Mouse (Mus musculus) C2C12 (cell line): ENCODE measurements around the gene C2cd5. TPM values are rescaled to one million over a fixed set of nuclear protein-coding genes. Genes with fewer than 3 reads are reported as not detected.

Experiments
- H3K27me3 ChIP-seq: one replicate; pipeline ENCODE4 v1.6.1; 2011; ENCODE audit not compliant: control insufficient read depth, insufficient read depth, insufficient read length
- H3K36me3 ChIP-seq: one replicate; pipeline ENCODE4 v1.6.1; 2011; ENCODE audit not compliant: control insufficient read depth, insufficient read depth
- H3K4me3 ChIP-seq: one replicate; pipeline ENCODE4 v1.5.1; 2011; ENCODE audit warnings: mild to moderate bottlenecking, control low read depth; ENCODE audit not compliant: poor library complexity, insufficient read depth, severe bottlenecking
- H3K79me2 ChIP-seq: one replicate; pipeline ENCODE4 v1.6.1; 2011; ENCODE audit not compliant: control insufficient read depth, insufficient read depth
- H3K79me3 ChIP-seq: one replicate; pipeline ENCODE4 v1.6.1; 2011; ENCODE audit warnings: low read depth, control low read depth
- H3ac ChIP-seq: one replicate; pipeline ENCODE3; 2011; ENCODE audit warnings: low read depth; ENCODE audit not compliant: control insufficient read depth, insufficient read length
- CEBPB ChIP-seq: IDR thresholded peaks from one replicate; pipeline ENCODE4 v1.6.1; 2011; ENCODE audit warnings: low read depth, mild to moderate bottlenecking, control low read depth, moderate library complexity
- CTCF ChIP-seq: IDR thresholded peaks from one replicate; pipeline ENCODE4 v1.5.1; 2011; ENCODE audit not compliant: control insufficient read depth, insufficient read depth, insufficient read length
- FOSL1 ChIP-seq: IDR thresholded peaks from one replicate; pipeline ENCODE4 v1.8.0; 2011; ENCODE audit warnings: mild to moderate bottlenecking, low read length; ENCODE audit not compliant: poor library complexity, insufficient read depth, severe bottlenecking
- MAX ChIP-seq: IDR thresholded peaks from one replicate; pipeline ENCODE4 v1.6.1; 2011; ENCODE audit warnings: mild to moderate bottlenecking, control low read depth
- MYOD1 ChIP-seq: IDR thresholded peaks from one replicate; pipeline ENCODE4 v1.6.1; 2011; ENCODE audit warnings: low read depth; ENCODE audit not compliant: control insufficient read depth, insufficient read length
- MYOG ChIP-seq: IDR thresholded peaks from one replicate; pipeline ENCODE4 v1.6.1; 2011; ENCODE audit not compliant: control insufficient read depth, insufficient read length; ENCODE audit errors: extremely low read depth
- USF1 ChIP-seq: IDR thresholded peaks from one replicate; pipeline ENCODE4 v1.6.1; 2011; ENCODE audit warnings: low read depth, mild to moderate bottlenecking, control low read depth, moderate library complexity
- polyA plus RNA-seq: library from polyadenylated mRNA; unstranded; fragments of >200 nt; fragmentation: generic; extraction: Trizol; gene quantifications from one replicate; pipeline ENCODE4 v1.2.1, GENCODE M21; 2012; ENCODE audit warnings: missing spikeins

The C2cd5 gene
- polyA plus RNA-seq, 1 experiment, result 4.8 TPM

- H3K27me3 ChIP-seq, result no peaks in the 10 kb centered on the region
- no peak overlapping the region for H3ac ChIP-seq
- no peaks in the 10 kb centered on the region for H3K79me2 ChIP-seq
- H3K4me3 ChIP-seq, result no peak overlapping the region
- no peaks in the 10 kb centered on the region for H3K79me3 ChIP-seq
- no peaks in the 10 kb centered on the region for H3K36me3 ChIP-seq
- TF ChIP-seq MYOG, result no peak
- TF ChIP-seq MAX, result no peak
- no peak for TF ChIP-seq MYOD1
- no peak for TF ChIP-seq CTCF
- no peak for TF ChIP-seq CEBPB
- TF ChIP-seq FOSL1, result no peak
- TF ChIP-seq USF1, result no peak
Measured at GRCm38 (mm10) chr6:143115505-143115904, 15.6 kb upstream of the C2cd5 start.

GRCm38 (mm10) chr6:143115011-143115445, 15.1 kb upstream of the C2cd5 start:
- H3K79me2 ChIP-seq, result no peaks in the 10 kb centered on the region
- H3K79me3 ChIP-seq, result no peaks in the 10 kb centered on the region
- no peaks in the 10 kb centered on the region for H3K36me3 ChIP-seq
- TF ChIP-seq MYOD1, result no peak
- TF ChIP-seq FOSL1, result no peak
- no peak for TF ChIP-seq MYOG
- TF ChIP-seq USF1, result no peak
- no peak for TF ChIP-seq CEBPB
- TF ChIP-seq MAX, result no peak
- no peak for TF ChIP-seq CTCF
- no peak overlapping the region for H3K4me3 ChIP-seq
- no peaks in the 10 kb centered on the region for H3K27me3 ChIP-seq
- no peak overlapping the region for H3ac ChIP-seq

- no peaks in the 10 kb centered on the region for H3K27me3 ChIP-seq
- H3ac ChIP-seq, result no peak overlapping the region
- H3K79me3 ChIP-seq, result no peaks in the 10 kb centered on the region
- H3K79me2 ChIP-seq, result no peaks in the 10 kb centered on the region
- no peak overlapping the region for H3K4me3 ChIP-seq
- no peaks in the 10 kb centered on the region for H3K36me3 ChIP-seq
- TF ChIP-seq CEBPB, result no peak
- TF ChIP-seq MYOG, result no peak
- no peak for TF ChIP-seq MYOD1
- no peak for TF ChIP-seq CTCF
- no peak for TF ChIP-seq USF1
- no peak for TF ChIP-seq MAX
- TF ChIP-seq FOSL1, result no peak
Measured at GRCm38 (mm10) chr6:143114556-143114955, 14.6 kb upstream of the C2cd5 start.

- no peaks in the 10 kb centered on the region for H3K79me3 ChIP-seq
- H3K4me3 ChIP-seq, result no peak overlapping the region
- H3K27me3 ChIP-seq, result no peaks in the 10 kb centered on the region
- no peak overlapping the region for H3ac ChIP-seq
- H3K79me2 ChIP-seq, result no peaks in the 10 kb centered on the region
- H3K36me3 ChIP-seq, result no peaks in the 10 kb centered on the region
- TF ChIP-seq MAX (no peak), FOSL1 (no peak), MYOD1 (no peak), USF1 (no peak), CTCF (no peak), CEBPB (no peak), MYOG (no peak)
Measured at GRCm38 (mm10) chr6:143110371-143110770, 10.4 kb upstream of the C2cd5 start.

GRCm38 (mm10) chr6:143109622-143110218, 9.8 kb upstream of the C2cd5 start:
- H3ac ChIP-seq, result no peak overlapping the region
- no peak overlapping the region for H3K4me3 ChIP-seq
- H3K79me2 ChIP-seq, result no peaks in the 10 kb centered on the region
- no peaks in the 10 kb centered on the region for H3K36me3 ChIP-seq
- TF ChIP-seq MAX (no peak), MYOG (no peak), CEBPB (no peak), USF1 (no peak), CTCF (no peak), FOSL1 (no peak), MYOD1 (no peak)
- H3K79me3 ChIP-seq, result no peaks in the 10 kb centered on the region
- no peaks in the 10 kb centered on the region for H3K27me3 ChIP-seq

- TF ChIP-seq CTCF, result no peak
- TF ChIP-seq MYOG, result no peak
- no peak for TF ChIP-seq USF1
- TF ChIP-seq MAX, result no peak
- TF ChIP-seq FOSL1, result no peak
- TF ChIP-seq CEBPB, result no peak
- no peak for TF ChIP-seq MYOD1
- no peaks in the 10 kb centered on the region for H3K27me3 ChIP-seq
Measured at GRCm38 (mm10) chr6:143108031-143108430, 8.1 kb upstream of the C2cd5 start.

More at GRCm38 (mm10) chr6:143108031-143108430, 8.1 kb upstream of the C2cd5 start:
- Histone ChIP-seq H3ac (no peak overlapping the region), H3K36me3 (no peaks in the 10 kb centered on the region), H3K79me2 (no peaks in the 10 kb centered on the region), H3K4me3 (no peak overlapping the region), H3K79me3 (no peaks in the 10 kb centered on the region)
